Mouse (Mus musculus) hindbrain, embryonic 10.5 days (tissue): Measurements from ENCODE around the gene Vmn2r33. TPM values are rescaled to one million over a fixed set of nuclear protein-coding genes. Genes with fewer than 3 reads are reported as not detected.
"Not testable (repeated sequence)": the region's sequence is repeated elsewhere in the genome, so short reads cannot be mapped to it uniquely, and the experiment has no call there.

Experiments used
- DNase-seq: peaks from one replicate; pipeline ENCODE4 v3.0.0-alpha.2; 2017; ENCODE audit warnings: low spot score
- H3K27ac ChIP-seq: fragments of 300-500 bp; sonication (generic); 2 replicates; pipeline ENCODE4 v1.5.1; 2016; ENCODE audit warnings: mild to moderate bottlenecking, moderate library complexity
- H3K27me3 ChIP-seq: fragments of 300-500 bp; sonication (generic); 2 replicates; pipeline ENCODE4 v1.6.1; 2016; ENCODE audit warnings: mild to moderate bottlenecking; ENCODE audit not compliant: poor library complexity, insufficient read depth, severe bottlenecking
- H3K36me3 ChIP-seq: fragments of 300-500 bp; sonication (generic); 2 replicates; pipeline ENCODE4 v1.6.1; 2016; ENCODE audit warnings: mild to moderate bottlenecking, moderate library complexity
- H3K4me1 ChIP-seq: fragments of 300-500 bp; sonication (generic); replicated peaks from 2 replicates; pipeline ENCODE4 v1.6.1; 2016; ENCODE audit warnings: mild to moderate bottlenecking
- H3K4me3 ChIP-seq: fragments of 300-500 bp; sonication (generic); 2 replicates; pipeline ENCODE4 v1.5.1; 2016; ENCODE audit warnings: mild to moderate bottlenecking, moderate library complexity
- H3K9me3 ChIP-seq: fragments of 300-500 bp; sonication (generic); 2 replicates; pipeline ENCODE4 v1.6.1; 2016; ENCODE audit warnings: mild to moderate bottlenecking, moderate library complexity
- polyA plus RNA-seq: library from polyadenylated mRNA; unstranded; fragments of >200 nt; fragmentation: Nextera tagmentation; extraction: Ambion mirVana; gene quantifications from 2 replicates; pipeline ENCODE4 v1.2.1, GENCODE M21; 2016

The Vmn2r33 gene
- polyA plus RNA-seq: not detected in 2 replicates

- H3K27me3 ChIP-seq, H3K4me1 ChIP-seq: not testable (repeated sequence)
Observed at GRCm38 (mm10) chr7:7566686-7567085, at the start of gene Vmn2r33. Gene Vmn2r33, minus strand, starts transcription at chr7:7566786.

More at GRCm38 (mm10) chr7:7566686-7567085, at the start of gene Vmn2r33:
- H3K36me3 ChIP-seq, H3K27ac ChIP-seq, H3K4me3 ChIP-seq, DNase-seq: not testable (repeated sequence)
- H3K9me3 ChIP-seq: peaks cover 19% of the 10 kb centered on the region; the same call in 1 of the 2 replicates

Other genes starting within 250 kb of the Vmn2r33 start
- gene Vmn2r30, start 229.2 kb downstream of the Vmn2r33 start, polyA plus RNA-seq: not detected in 2 replicates
- gene Gm45783, start 192.2 kb downstream of the Vmn2r33 start, polyA plus RNA-seq: not detected in 2 replicates
- not detected in 2 replicates for gene Vmn2r31, start 167.1 kb downstream of the Vmn2r33 start, polyA plus RNA-seq
- not detected in 2 replicates for gene Vmn2r32, start 86.8 kb downstream of the Vmn2r33 start, polyA plus RNA-seq
- not detected in 2 replicates for gene Vmn2r34, start 122.7 kb upstream of the Vmn2r33 start, polyA plus RNA-seq